Mouse (Mus musculus) retina, adult 2 months (tissue): ENCODE measurements around the gene Olfr6.
"Not testable (repeated sequence)": the region's sequence is repeated elsewhere in the genome, so short reads cannot be mapped to it uniquely, and the experiment has no call there.

Experiments used
- DNase-seq: peaks from one replicate; pipeline ENCODE4 v3.0.0-alpha.2; 2012; ENCODE audit warnings: low read depth, low spot score

The Olfr6 gene

GRCm38 (mm10) chr7:106963837-106964236 lies at the start of gene Olfr6:
TSS of gene Olfr6 (minus strand) at chr7:106963937.
- no peak for DNase-seq

DNA sequence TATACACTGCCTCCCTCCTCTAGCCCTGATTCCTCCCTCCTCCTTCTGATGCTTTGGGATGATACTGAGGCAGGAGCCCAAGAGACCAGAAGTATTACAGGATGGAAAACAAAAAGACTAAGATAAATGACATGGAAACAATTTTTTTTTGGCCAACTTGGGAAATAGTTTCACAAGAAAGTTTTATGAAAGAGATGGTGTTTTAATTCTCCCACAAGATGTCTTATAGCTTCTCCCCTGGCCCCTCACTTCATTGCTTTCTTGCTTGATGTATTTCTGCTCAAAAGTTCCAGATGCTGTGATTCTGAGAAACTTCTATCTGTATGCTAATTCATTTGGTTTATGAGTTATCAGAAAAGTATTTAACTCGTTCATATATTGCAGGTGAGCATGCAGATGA lies 42.2 kb upstream of the Olfr6 start, which contains the start of gene Olfr2:
Olfr2 (minus strand) TSS at position 101 of the 400 bp plus-strand sequence.
- DNase-seq, result no peak

GRCm38 (mm10) chr7:107004169-107004568 lies 40.4 kb upstream of the Olfr6 start:
- DNase-seq, result no peak

- DNase-seq, result no peak
Observed at GRCm38 (mm10) chr7:107000798-107001197, 37.1 kb upstream of the Olfr6 start.

- DNase-seq, result no peak
Observed at GRCm38 (mm10) chr7:106985236-106985635, 21.5 kb upstream of the Olfr6 start.

GRCm38 (mm10) chr7:106975353-106975752 lies 11.6 kb upstream of the Olfr6 start, which contains the start of gene Olfr711:
TSS of gene Olfr711 (minus strand) at chr7:106975453.
- no peak for DNase-seq

DNA sequence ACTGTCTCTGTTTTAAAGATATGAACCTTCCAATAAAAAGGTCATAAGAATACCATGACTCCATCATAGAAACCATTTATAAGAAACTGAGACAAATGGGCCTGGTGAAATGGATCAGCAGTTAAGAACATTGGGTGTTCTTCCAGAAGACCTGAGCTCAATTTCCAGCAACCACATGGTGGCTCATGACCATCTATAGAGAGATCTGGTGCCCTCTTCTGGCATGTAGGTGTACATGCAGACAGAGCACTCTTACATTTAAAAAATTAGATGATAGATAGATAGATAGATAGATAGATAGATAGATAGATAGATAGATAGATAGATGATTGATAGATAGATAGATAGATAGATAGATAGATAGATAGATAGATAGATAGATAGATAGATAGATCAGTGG lies 3.8 kb upstream of the Olfr6 start:
- DNase-seq, result not testable (repeated sequence)

GRCm38 (mm10) chr7:106948212-106948611 lies 15.5 kb downstream of the Olfr6 start, which contains the start of gene Olfr710:
TSS of gene Olfr710 (minus strand) at chr7:106948312.
- DNase-seq, result no peak

- DNase-seq, result no peak
Observed at GRCm38 (mm10) chr7:106932119-106932518, 31.6 kb downstream of the Olfr6 start, which contains the start of gene Olfr709-ps1. TSS of gene Olfr709-ps1 (minus strand) at chr7:106932219.

GRCm38 (mm10) chr7:106920961-106921360 lies 42.8 kb downstream of the Olfr6 start:
- not testable (repeated sequence) for DNase-seq

- DNase-seq, result no peak
Observed at GRCm38 (mm10) chr7:106907676-106908075, 56.1 kb downstream of the Olfr6 start, which contains the start of gene Olfr1532-ps1. TSS of gene Olfr1532-ps1 (plus strand) at chr7:106908001.
